Mouse (Mus musculus) CD4-positive naive resting alpha-beta T cell, adult 57 days (primary cell): ENCODE data around the gene Gja5. TPM values are rescaled to one million over a fixed set of nuclear protein-coding genes. Genes with fewer than 3 reads are reported as not detected.

Source experiments
- total RNA-seq: library from RNA; stranded (reverse); gene quantifications from one replicate; pipeline ENCODE4 v1.2.4, GENCODE M21; 2023

Gene Gja5
- total RNA-seq = not detected

DNA sequence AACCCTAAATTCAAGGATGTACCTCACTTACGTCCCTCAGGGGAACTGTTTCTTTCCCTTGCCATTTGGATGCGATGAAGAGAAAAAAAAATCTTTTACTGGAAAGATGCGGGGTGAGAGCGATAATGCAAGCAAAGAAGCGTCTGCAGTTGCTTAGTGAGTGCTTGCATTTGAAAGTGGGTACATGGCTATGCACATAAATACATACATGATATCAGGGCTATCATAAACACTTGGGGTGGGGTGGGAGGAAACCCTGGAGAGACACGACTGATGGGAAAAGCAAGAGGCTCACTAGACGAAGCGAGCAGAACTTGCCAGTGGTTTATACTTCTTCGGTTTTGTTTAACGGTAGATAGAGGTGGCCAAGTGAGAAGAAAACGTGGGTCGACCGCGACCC is at the start of gene Gja5:
Gene Gja5, plus strand, starts transcription at position 301 of the 400 bp plus-strand sequence.

GRCm38 (mm10) chr3:96904851-96905541 is 503 bp downstream of the Gja5 start, which contains the start of gene Gpr89:
Gene Gpr89 (minus strand): TSS chr3:96905346.

DNA sequence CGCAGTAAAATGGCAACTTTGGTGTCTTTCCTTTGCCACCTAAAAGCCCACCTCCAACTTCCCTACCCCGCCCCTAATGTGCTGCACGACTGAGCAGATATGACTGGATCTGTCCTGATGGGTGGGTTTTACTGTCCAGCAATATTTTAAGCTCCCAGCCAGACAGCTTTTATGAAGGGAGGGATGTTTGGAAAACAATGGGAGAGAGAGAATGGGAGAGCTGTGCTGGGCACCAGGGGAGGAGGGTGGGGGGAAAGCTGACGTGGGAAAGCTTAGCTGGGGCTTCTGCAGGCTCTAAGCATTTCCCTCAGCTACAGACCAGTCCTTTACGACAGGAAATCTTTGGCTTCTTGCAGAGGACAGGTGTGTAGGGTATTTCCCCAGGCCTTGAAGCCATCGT is 21.4 kb downstream of the Gja5 start, which contains the start of gene Gja8:
Gene Gja8, minus strand, starts transcription at position 101 of the 400 bp plus-strand sequence.

Other genes with a start within 250 kb of the Gja5 start
- not detected for gene Ankrd35, start 234.6 kb upstream of the Gja5 start, total RNA-seq
- gene Pias3, start 208.3 kb upstream of the Gja5 start, total RNA-seq = 20.1 TPM
- gene Nudt17, start 196.1 kb upstream of the Gja5 start, total RNA-seq = 1.0 TPM
- 57.7 TPM for gene Polr3c, start 177.1 kb upstream of the Gja5 start, total RNA-seq
- 48.1 TPM for gene Rnf115, start 177.0 kb upstream of the Gja5 start, total RNA-seq
- gene Pdzk1, start 75.4 kb upstream of the Gja5 start, total RNA-seq = not detected
- 10.5 TPM for gene Cd160, start 75.3 kb upstream of the Gja5 start, total RNA-seq
- 26.7 TPM for gene Gpr89, start 653 bp downstream of the Gja5 start, total RNA-seq
- gene Gja8, start 21.3 kb downstream of the Gja5 start, total RNA-seq = not detected